Mouse (Mus musculus): ENCODE data around the gene Pakap. TPM values are rescaled to one million over a fixed set of nuclear protein-coding genes. Genes with fewer than 3 reads are reported as not detected.
A peak's percentile ranks its signal among the peaks of the same experiment; 100 is the strongest.

The Pakap gene
- polyA plus RNA-seq, 1 experiment from 2014 or later: 17.5 TPM

GRCm38 (mm10) chr4:57837089-57837488, 269.1 kb downstream of the Pakap start:
- no peaks in the 10 kb centered on the region for H3K9me3 ChIP-seq
- H3K27me3 ChIP-seq (ENCODE audit: poor library complexity, severe bottlenecking): no peaks in the 10 kb centered on the region
- H3K27ac ChIP-seq: no peak overlapping the region
- peaks cover 28% of the 10 kb centered on the region for H3K4me1 ChIP-seq
- no peaks in the 10 kb centered on the region for H3K36me3 ChIP-seq (replicated peaks)
- no peak for DNase-seq (ENCODE audit: extremely low spot score, low spot score)
- 79% methylated on average over 9 of the region's 9 CpGs for WGBS
- H3K4me3 ChIP-seq: no peak overlapping the region

GRCm38 (mm10) chr4:57839343-57839742, 271.4 kb downstream of the Pakap start:
- Histone ChIP-seq H3K36me3 (replicated peaks) (no peaks in the 10 kb centered on the region), H3K27me3 (ENCODE audit: poor library complexity, severe bottlenecking) (peaks cover 6% of the 10 kb centered on the region; the same call in 1 of the 2 replicates)

GRCm38 (mm10) chr4:57841911-57842310, 273.9 kb downstream of the Pakap start:
- no peak for DNase-seq (ENCODE audit: extremely low spot score, low spot score)
- H3K27me3 ChIP-seq (ENCODE audit: poor library complexity, severe bottlenecking): peaks cover 6% of the 10 kb centered on the region; the same call in 1 of the 2 replicates
- no peak overlapping the region for H3K4me3 ChIP-seq
- WGBS: 45% methylated on average over 1 of the region's 1 CpGs
- H3K36me3 ChIP-seq (replicated peaks): no peaks in the 10 kb centered on the region
- no peaks in the 10 kb centered on the region for H3K9me3 ChIP-seq
- H3K4me1 ChIP-seq: peaks cover 40% of the 10 kb centered on the region
- H3K27ac ChIP-seq: no peak overlapping the region

More at GRCm38 (mm10) chr4:57839343-57839742, 271.4 kb downstream of the Pakap start:
- H3K27ac ChIP-seq: no peak overlapping the region
- WGBS: 84% methylated on average over 4 of the region's 4 CpGs
- no peak overlapping the region for H3K4me3 ChIP-seq
- DNase-seq (ENCODE audit: extremely low spot score, low spot score): no peak
- H3K9me3 ChIP-seq: no peaks in the 10 kb centered on the region
- H3K4me1 ChIP-seq: peaks cover 14% of the 10 kb centered on the region

- no peaks in the 10 kb centered on the region for H3K9me3 ChIP-seq
- H3K36me3 ChIP-seq (replicated peaks): no peaks in the 10 kb centered on the region
- no peak overlapping the region for H3K27ac ChIP-seq
- H3K4me3 ChIP-seq: no peak overlapping the region
- peaks cover 48% of the 10 kb centered on the region for H3K4me1 ChIP-seq
- no peak for DNase-seq (ENCODE audit: extremely low spot score, low spot score)
- WGBS: 87% methylated on average over 11 of the region's 11 CpGs
- H3K27me3 ChIP-seq (ENCODE audit: poor library complexity, severe bottlenecking): peaks cover 6% of the 10 kb centered on the region; the same call in 1 of the 2 replicates
These were observed 274.7 kb downstream of the Pakap start for GRCm38 (mm10) chr4:57842472-57843305.

GRCm38 (mm10) chr4:57845031-57845431, 277.1 kb downstream of the Pakap start:
- under 1% methylated on average over 10 of the region's 10 CpGs for WGBS
- H3K4me3 ChIP-seq: peak overlapping the region; percentile 52
- H3K27ac ChIP-seq: peak overlapping the region; percentile 88
- H3K27me3 ChIP-seq (ENCODE audit: poor library complexity, severe bottlenecking): peaks cover 6% of the 10 kb centered on the region; the same call in 1 of the 2 replicates
- no peaks in the 10 kb centered on the region for H3K9me3 ChIP-seq
- peaks cover 8% of the 10 kb centered on the region for H3K36me3 ChIP-seq (replicated peaks)
- DNase-seq (ENCODE audit: extremely low spot score, low spot score): peak; percentile 80
- peaks cover 56% of the 10 kb centered on the region for H3K4me1 ChIP-seq

- Histone ChIP-seq H3K27ac (peak overlapping the region; percentile 88), H3K27me3 (ENCODE audit: poor library complexity, severe bottlenecking) (peaks cover 6% of the 10 kb centered on the region; the same call in 1 of the 2 replicates), H3K36me3 (replicated peaks) (peaks cover 15% of the 10 kb centered on the region), H3K4me3 (peak overlapping the region; percentile 52), H3K4me1 (peaks cover 56% of the 10 kb centered on the region), H3K9me3 (no peaks in the 10 kb centered on the region)
- whole genome bisulfite sequencing: 25% methylated on average over 12 of the region's 12 CpGs
- peak; percentile 46 for DNase-seq (ENCODE audit: extremely low spot score, low spot score)
These were observed 277.7 kb downstream of the Pakap start for GRCm38 (mm10) chr4:57845541-57846210.

- WGBS: 48% methylated on average over 12 of the region's 12 CpGs
These were observed 278.5 kb downstream of the Pakap start for GRCm38 (mm10) chr4:57846381-57846990.

GRCm38 (mm10) chr4:57846991-57847422, 279.0 kb downstream of the Pakap start:
- no peaks in the 10 kb centered on the region for H3K9me3 ChIP-seq
- WGBS: 23% methylated on average over 8 of the region's 8 CpGs
- H3K4me1 ChIP-seq: peaks cover 53% of the 10 kb centered on the region
- peaks cover 6% of the 10 kb centered on the region; the same call in 1 of the 2 replicates for H3K27me3 ChIP-seq (ENCODE audit: poor library complexity, severe bottlenecking)
- DNase-seq (ENCODE audit: extremely low spot score, low spot score): peak; percentile 47
- H3K36me3 ChIP-seq (replicated peaks): peaks cover 19% of the 10 kb centered on the region
- H3K27ac ChIP-seq: peak overlapping the region; percentile 88
- H3K4me3 ChIP-seq: peak overlapping the region; percentile 52

More at GRCm38 (mm10) chr4:57846381-57846990, 278.5 kb downstream of the Pakap start:
- Histone ChIP-seq H3K27me3 (ENCODE audit: poor library complexity, severe bottlenecking) (peaks cover 6% of the 10 kb centered on the region; the same call in 1 of the 2 replicates), H3K4me1 (peaks cover 54% of the 10 kb centered on the region), H3K27ac (peak overlapping the region; percentile 88), H3K9me3 (no peaks in the 10 kb centered on the region), H3K36me3 (replicated peaks) (peaks cover 19% of the 10 kb centered on the region), H3K4me3 (peak overlapping the region; percentile 52)
- peak; percentile 51 for DNase-seq (ENCODE audit: extremely low spot score, low spot score)

GRCm38 (mm10) chr4:57847676-57848075, 279.7 kb downstream of the Pakap start:
- WGBS: 86% methylated on average over 3 of the region's 3 CpGs
- H3K9me3 ChIP-seq: no peaks in the 10 kb centered on the region
- no peak for DNase-seq (ENCODE audit: extremely low spot score, low spot score)
- peaks cover 59% of the 10 kb centered on the region for H3K4me1 ChIP-seq
- H3K27me3 ChIP-seq (ENCODE audit: poor library complexity, severe bottlenecking): peaks cover 6% of the 10 kb centered on the region; the same call in 1 of the 2 replicates
- peak overlapping the region; percentile 52 for H3K4me3 ChIP-seq
- peak overlapping the region; percentile 88 for H3K27ac ChIP-seq
- peaks cover 19% of the 10 kb centered on the region for H3K36me3 ChIP-seq (replicated peaks)

- WGBS: 92% methylated on average over 6 of the region's 6 CpGs
- no peak for DNase-seq (ENCODE audit: extremely low spot score, low spot score)
- H3K36me3 ChIP-seq (replicated peaks): peaks cover 23% of the 10 kb centered on the region
- no peaks in the 10 kb centered on the region for H3K27me3 ChIP-seq (ENCODE audit: poor library complexity, severe bottlenecking)
- no peaks in the 10 kb centered on the region for H3K9me3 ChIP-seq
- H3K27ac ChIP-seq: 0 out of 2 replicates have a peak overlapping the region, but pooled peaks have one; percentile 20
- H3K4me3 ChIP-seq: no peak overlapping the region
- peaks cover 57% of the 10 kb centered on the region for H3K4me1 ChIP-seq
These were observed 281.5 kb downstream of the Pakap start for GRCm38 (mm10) chr4:57849465-57849864.

GRCm38 (mm10) chr4:57851731-57852130, 283.8 kb downstream of the Pakap start:
- DNase-seq (ENCODE audit: extremely low spot score, low spot score): no peak
- Histone ChIP-seq H3K9me3 (no peaks in the 10 kb centered on the region), H3K36me3 (replicated peaks) (peaks cover 46% of the 10 kb centered on the region), H3K4me1 (peaks cover 34% of the 10 kb centered on the region), H3K4me3 (no peak overlapping the region), H3K27me3 (ENCODE audit: poor library complexity, severe bottlenecking) (no peaks in the 10 kb centered on the region), H3K27ac (no peak overlapping the region)
- WGBS: 81% methylated on average over 1 of the region's 1 CpGs

GRCm38 (mm10) chr4:57852461-57853040, 284.6 kb downstream of the Pakap start:
- H3K4me3 ChIP-seq: no peak overlapping the region
- H3K27me3 ChIP-seq (ENCODE audit: poor library complexity, severe bottlenecking): no peaks in the 10 kb centered on the region
- H3K27ac ChIP-seq: peak overlapping the region; percentile 33; the same call in 1 of the 2 replicates
- H3K36me3 ChIP-seq (replicated peaks): peaks cover 54% of the 10 kb centered on the region
- no peaks in the 10 kb centered on the region for H3K9me3 ChIP-seq
- peaks cover 26% of the 10 kb centered on the region for H3K4me1 ChIP-seq
- DNase-seq (ENCODE audit: extremely low spot score, low spot score): no peak
- 39% methylated on average over 9 of the region's 9 CpGs for WGBS

Data from forebrain, embryonic 10.5 days (tissue).